Mouse (Mus musculus) c-Kit-negative CD71-positive TER-119-positive erythroid progenitor cells, embryonic 14.5 days (primary cell): Measurements from ENCODE around the gene Ptgfrn.

Experiments
- DNase-seq: peaks from one replicate; pipeline ENCODE4 v3.0.0-alpha.2; 2013; ENCODE audit warnings: low read depth, low spot score

Gene Ptgfrn

GRCm38 (mm10) chr3:101005392-101005791 lies 104.7 kb downstream of the Ptgfrn start:
- no peak for DNase-seq

- DNase-seq = no peak
Observed at GRCm38 (mm10) chr3:101003575-101004356, 106.3 kb downstream of the Ptgfrn start.

GRCm38 (mm10) chr3:100999732-101000131 lies 110.3 kb downstream of the Ptgfrn start:
- DNase-seq = no peak

- DNase-seq = peak; percentile 50
Observed at GRCm38 (mm10) chr3:100998904-100999340, 111.2 kb downstream of the Ptgfrn start.

GRCm38 (mm10) chr3:100997785-100998570 lies 112.1 kb downstream of the Ptgfrn start:
- no peak for DNase-seq

- no peak for DNase-seq
Observed at GRCm38 (mm10) chr3:100994252-100994651, 115.8 kb downstream of the Ptgfrn start.

- no peak for DNase-seq
Observed at GRCm38 (mm10) chr3:100993718-100994117, 116.4 kb downstream of the Ptgfrn start.

- DNase-seq = no peak
Observed at GRCm38 (mm10) chr3:100993158-100993557, 116.9 kb downstream of the Ptgfrn start.
